Mouse (Mus musculus): Measurements from ENCODE around the gene Ppp4r3a.

Gene Ppp4r3a

DNA sequence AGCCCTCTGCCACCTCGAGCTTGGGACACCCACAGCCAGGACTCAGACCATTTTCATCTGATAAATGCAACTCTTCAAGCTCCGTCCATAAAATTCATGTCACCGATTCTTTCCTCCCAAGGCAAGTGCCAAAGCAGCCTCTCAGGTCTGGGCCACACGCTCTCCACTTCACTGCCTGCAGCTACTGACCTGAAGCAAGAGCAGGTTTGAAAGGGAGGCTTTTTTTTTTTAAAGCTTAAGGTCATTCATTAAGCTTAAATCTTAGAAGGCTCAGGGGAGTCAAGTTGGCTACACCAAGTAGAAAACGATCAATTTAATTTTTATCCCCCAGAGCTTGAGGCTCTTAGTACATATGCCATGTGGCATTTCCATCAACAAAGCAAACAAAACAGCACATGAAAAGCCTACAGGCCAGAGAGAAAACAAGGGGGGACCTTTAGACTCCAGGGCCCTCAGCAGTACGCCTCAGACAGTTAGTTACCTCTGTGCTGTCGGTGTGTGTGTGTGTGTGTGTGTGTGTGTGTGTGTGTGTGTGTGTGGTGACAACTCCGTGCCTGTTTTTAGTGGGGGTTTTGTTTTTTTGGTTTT, 70.3 kb downstream of the Ppp4r3a start:
- DNase-seq (ENCODE audit: low read depth) = no peak

DNA sequence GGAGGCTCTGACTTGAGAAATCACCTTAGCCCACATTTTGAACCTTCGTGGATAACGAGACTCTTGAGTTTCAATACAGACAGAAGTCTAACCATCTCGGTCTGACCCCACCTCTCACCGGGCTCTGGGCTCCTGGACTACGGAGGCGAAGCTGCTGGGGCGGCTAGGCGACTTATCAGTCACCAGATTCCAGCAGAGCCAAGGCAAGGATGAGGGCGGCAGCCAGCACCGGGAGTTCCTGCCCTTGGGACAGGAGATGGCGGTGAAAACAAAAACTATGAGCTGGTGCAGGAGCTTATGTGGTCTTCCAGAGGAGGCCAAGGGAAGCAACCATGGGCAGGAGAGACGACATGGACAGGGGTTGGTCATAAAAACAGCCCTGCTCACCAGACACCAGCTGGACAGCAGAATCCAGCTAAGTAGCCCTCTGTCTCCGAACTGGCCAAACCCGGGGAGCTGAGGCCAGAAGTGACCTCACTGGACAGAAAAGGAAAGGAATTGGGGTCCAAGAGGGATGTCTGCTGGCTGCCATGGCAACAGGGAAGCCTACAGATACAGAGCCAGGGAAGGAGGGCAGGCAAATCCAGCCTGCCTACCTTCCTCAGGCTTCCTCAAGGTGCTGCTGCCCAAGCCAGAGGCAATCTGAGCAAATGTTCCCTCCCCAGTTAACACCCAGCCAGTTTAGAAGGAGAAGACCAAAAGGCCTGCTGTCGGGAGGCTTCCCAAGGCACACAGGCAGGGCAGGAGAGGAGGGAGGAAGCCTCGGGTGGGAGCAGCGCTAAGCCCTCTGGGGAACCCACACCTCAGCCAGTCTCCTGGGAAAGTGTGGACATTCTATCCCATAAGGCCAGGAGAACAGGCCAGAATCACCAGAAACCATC, 71.1 kb downstream of the Ppp4r3a start:
- no peak for DNase-seq (ENCODE audit: low read depth)

DNA sequence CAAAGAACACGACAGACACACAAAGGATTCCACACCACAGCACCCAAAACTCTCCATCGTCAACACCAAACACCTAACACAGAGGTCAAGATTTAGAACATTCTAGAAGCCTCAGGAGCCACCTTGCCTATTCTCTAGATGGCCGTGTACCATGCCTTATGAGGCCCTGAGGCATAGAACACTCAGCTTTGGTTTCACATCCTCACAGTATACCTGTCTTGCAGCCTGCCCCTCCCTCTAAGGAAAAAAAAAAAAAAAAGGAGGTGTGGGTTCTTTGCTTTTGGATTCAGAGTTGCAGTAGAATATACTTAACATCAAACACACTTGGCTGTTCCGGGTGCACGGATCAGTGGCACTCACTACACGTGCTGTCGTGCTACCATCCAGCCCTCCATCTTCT, 72.5 kb downstream of the Ppp4r3a start:
- DNase-seq (ENCODE audit: low read depth) = no peak

DNA sequence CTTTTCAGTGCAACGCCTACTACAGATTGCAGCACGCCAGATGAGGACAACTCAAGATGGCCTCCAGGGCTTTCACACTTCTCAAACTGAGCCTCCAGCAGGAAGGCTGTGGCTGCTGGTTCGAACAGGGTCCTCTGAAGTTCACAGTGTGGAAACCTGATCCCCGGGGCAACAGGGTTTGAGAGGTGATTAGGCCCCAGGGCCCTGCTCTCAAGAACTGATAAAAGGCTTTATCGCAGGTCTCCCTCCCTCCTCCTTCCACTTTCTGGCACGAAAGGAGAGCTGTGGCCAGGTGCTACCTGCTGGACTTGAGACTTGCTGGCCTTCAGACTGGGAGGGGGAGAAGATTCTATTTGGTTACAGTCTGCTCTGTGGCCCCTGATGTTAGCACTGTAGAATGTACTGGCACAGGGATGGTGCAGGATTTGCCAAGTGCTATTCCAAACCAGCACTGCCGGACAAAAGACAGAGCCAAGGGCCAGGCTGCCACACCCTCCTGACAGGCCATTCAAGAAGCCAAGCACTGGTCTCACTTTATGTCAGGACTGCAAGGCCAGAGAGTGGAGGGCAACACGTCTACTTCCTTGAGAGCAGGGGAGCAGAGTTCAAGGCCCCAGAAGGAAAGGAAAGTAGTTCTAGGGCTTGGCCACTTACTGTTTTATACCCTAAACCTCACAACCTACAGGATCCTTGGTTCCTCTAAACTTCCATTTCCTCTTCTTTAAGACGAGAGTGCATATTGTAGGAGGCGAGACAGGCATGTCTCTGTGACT, 73.2 kb downstream of the Ppp4r3a start:
- DNase-seq (ENCODE audit: low read depth) = no peak

DNA sequence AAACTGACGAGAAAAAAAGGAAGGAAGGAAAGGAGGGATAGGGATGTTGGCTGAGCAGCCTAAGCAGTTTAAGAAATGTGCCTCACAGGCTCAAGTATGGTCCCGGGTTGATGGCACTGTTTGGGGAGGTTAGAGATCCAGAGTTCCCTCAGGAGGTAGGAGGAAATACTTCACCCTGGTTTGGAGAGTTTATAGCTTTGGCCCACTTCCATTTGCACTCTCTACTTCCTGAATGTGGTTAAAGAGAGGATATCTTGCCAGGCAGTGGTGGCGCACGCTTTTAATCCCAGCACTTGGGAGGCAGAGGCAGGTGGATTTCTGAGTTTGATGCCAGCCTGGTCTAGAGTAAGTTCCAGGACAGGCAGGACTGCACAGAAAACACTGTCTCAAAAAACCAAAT, 74.3 kb downstream of the Ppp4r3a start:
- DNase-seq (ENCODE audit: low read depth) = no peak

DNA sequence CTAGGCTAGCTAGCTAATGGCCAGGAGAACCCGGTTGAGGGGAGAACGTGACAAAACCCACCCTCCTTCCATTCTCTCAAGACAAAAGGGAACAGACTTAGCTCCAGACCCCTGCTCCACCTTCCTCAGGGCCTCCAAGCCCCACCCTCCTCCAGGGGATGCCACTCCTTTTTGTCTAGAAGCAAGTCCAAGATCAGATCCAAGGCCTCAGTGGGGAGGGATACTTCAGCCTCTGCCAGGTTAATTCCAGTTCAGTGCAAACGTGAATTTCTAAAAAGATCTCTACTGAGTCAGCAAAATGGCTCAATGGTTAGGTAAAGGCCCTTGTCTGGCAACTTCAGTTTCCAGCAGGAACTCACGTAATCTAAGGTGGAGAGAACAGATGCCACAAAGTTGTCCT, 74.9 kb downstream of the Ppp4r3a start:
- no peak for DNase-seq (ENCODE audit: low read depth)

DNA sequence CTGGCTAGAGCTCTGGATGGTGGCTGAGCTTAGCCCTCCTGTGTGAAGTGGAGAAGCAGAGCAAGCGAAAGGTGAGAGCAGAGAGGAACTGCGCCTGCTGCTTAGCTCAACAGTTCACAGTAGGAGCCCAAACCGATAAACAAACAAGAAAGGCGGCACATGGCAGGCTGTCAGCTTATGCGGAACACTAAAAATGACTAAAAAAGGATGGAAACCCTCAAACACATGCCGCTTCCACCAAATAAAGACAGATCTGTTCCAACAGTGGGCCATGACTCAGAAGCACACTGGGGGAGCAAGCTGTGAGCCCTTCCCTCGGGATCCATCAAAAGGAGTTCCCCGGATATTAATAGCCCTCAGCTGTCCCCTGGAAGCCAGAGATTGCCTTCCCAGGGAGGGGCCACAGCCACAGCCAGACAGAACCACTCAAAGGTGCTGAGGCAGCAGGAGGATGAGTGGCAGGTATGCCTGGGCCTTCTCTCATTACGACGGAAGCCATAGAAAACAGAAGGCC, 75.5 kb downstream of the Ppp4r3a start:
- DNase-seq (ENCODE audit: low read depth) = peak; percentile 55

DNA sequence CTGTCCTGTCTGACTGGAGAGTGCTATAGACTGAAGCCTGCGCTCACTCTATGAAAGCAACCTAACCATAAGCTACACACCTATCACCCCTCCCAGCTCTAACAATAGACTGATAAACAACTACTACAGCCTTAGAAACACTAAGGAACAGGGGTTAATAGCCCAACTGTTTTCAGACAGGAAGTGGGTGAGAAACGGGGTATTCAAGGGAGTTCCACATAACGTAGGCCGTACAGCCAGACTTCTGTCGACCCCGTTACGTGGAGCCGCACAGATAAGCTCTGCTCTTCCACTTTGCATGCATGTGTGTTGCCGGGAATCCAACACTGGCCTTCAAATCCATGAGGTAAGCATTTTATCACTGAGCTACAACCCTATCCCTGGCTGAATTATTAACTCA, 76.1 kb downstream of the Ppp4r3a start:
- DNase-seq (ENCODE audit: low read depth) = no peak

DNA sequence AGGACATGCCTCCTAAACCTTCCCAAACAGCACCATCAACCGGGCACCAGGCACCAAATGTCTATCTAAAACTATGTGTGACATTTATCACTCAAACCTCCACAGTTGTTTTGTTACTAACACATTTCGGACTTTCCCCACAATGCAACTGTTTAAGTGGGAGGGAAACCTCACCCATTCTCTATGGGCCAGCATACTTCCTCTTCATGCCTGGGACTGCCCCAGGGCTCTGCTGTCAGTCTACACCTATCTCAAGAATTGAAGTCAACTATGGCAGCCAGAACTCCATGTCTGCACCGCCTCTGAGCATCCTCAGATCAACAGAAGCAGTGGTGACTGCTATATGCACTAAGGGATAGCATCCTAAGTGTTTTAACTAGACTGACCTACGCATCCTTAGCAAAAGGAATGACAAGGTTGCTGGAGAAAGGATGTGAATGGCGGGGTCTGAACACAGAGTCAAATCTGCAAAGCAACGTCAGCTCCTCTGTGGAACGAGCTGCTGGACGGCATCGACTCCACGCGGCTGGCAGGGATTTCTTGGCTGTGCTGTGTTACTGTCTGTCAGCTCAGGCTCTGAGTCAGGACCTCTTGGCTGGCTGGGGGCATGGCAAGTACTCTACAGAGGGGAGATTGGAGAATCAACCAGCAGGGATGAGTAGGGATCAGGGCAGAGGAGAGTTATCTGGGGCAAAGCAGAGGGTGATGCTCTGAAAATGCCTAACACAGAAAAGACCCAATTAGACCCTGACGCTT, 77.7 kb downstream of the Ppp4r3a start:
- no peak for DNase-seq (ENCODE audit: low read depth)

DNA sequence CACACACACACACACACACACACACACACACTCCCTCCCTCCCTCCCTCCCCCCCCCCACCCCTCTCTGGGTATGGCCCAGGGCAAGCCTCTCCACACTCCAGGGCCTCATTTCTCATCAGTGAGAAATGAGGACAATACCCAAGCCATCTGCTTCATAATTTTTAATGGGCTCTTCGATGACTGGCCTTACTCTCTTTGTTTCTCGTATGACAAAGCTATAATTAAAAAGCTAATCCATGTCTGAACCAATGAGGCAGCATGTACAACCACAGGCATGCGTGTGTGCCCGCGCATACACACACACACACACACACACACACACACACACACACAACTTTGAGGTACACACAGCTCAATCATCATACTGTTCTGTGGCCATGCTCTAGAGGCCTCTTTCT, 78.5 kb downstream of the Ppp4r3a start:
- no peak for DNase-seq (ENCODE audit: low read depth)

DNA sequence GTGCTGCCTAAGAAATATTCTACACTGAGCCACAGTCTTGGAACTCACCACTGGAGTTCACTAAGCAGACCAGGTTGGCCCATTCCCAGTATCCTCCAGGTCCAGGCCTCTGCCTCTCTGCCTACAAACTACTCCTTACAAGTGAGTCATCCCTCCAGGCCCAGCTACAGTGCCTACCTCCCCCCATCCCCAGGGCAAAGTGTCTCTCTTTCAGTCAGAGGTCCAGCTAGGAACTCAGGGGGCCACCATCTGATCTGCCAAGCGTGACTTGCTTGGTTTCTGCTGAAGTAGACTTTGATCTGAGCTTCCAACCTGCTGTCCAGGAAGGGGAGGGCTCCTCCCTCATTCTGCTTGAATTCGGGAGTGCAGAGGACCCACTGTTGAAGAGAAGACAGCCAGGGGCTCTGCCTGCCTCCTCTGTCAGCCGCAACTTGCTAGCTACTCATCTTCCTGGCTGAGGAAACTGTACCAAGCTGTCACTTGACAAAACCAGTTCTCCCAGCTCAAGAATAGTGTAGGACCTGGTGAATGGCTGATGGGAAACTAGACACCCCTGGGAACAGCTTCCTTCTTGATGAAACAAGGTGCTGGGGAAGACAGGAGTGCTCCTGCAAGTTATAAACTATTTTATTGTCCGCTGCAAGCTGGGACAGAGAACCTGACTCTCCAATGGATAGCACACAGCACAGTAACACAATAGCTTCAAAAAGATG, 80.5 kb downstream of the Ppp4r3a start:
- no peak for DNase-seq (ENCODE audit: low read depth)

DNA sequence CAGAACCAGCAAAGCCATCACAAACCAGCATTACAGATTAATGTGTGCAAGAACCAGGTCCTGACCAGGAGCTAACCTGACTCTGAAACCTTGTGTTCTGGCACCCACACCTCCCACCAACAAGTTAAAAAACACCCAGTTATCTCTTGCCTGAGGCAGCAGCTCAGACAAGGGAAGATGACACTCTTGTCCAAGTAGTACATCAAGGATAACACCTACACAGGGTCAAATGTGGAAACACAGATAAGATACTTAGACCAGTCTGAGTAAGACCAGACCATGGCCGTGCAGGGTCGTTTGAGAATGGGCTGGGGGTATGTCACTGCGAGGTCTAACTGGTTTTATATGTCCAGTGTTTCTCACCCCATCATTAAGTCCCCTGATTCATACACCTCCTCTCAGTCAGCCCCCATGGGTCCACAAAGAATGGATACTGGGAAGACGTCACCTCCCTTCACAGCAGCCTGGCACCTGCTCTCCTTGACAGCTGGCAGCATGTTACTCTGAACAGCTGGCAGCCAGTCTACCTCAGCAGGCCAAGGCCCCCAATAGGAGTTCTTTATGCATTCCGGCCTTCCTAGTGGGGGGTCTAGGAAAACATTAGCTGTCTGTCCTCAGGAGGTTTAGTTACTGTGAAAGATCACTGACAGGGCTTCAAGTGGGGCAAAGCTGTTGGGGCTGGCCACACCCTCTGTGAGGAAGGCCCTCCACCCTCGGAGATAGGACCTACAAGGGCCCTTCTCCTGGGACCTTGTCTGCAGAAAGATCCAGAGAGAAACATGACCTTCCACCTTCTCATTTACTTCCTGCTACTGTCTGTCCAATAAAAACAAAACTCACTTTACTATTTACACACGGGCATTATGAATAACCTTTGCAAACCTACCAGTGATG, 84.2 kb downstream of the Ppp4r3a start:
- DNase-seq (ENCODE audit: low read depth) = no peak

DNA sequence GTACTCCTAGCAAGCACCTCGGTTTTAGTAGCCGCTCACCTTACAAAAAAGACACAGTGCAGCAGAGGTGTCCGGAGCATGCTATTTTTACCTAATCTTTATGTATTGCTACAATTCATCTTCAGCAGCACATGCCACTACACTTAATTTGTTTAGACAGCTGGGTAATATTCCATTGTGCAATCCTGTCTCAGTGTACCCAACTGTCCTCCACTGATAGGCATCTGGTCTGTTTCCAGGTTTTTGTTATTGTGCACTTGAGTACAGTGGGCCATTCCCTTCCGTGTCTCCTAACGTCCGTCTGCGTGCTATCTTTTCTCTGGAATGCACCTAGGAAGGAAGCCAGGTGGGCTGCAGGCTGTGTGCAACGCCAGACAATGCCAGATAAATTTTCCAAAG, 84.9 kb downstream of the Ppp4r3a start:
- no peak for DNase-seq (ENCODE audit: low read depth)

DNA sequence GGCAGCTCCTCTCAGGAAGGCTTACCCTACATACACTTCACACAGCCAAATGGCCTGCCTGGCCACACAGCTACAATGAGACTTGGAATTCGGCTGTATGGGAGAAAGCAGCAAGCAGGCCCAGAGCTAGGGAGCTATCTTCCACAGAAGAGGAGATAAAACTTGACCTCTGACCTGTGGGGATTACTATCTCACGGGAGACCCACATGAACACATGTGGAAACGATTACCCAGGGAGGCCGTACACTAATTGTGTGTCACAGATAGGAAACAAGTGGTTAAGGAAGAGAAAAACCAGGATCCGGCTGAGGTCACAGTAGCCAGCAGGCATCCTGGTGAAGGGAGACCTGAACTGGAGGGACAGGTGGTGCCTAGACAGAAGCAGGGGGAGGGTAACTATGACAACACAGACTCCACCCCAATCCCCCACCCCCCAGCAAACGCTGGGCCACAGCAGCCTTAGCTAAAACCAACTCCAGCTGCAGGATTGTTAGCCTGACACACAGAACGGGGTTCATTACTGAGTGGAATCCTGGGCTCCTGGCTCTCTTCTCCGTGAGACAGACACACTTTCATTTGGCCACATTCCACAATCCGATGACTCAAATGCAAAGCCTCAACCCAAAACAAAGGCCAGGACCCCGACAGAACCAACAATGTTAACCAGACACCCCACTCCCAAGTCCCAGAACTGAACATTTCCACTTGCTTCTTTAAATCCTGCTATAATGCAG, 85.5 kb downstream of the Ppp4r3a start:
- DNase-seq (ENCODE audit: low read depth) = no peak

DNA sequence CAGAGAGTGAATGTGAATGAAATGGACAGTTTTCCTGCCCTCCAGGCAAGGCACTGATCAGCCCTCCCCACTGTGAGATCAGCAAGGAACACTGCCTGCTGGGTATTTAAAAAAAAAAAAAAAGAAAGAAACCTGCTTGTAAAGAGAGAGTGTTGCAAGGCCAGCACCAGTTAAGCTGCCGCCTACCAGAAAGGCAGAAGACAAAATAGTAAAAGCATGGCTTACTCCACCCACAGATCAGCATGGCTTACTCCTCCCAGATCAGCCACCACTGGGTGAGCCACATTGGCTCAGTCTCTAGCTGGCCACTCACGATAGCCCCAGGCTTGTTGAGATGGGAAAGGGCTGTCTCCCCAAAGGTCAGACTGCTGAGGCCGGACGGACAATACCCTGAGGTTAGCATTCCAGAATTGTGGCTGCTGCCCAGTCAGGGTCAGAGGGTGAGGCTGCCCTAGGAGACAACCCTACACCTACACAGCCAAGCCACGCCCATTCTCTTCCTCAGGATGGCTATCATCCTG, 87.1 kb downstream of the Ppp4r3a start:
- no peak for DNase-seq (ENCODE audit: low read depth)

DNA sequence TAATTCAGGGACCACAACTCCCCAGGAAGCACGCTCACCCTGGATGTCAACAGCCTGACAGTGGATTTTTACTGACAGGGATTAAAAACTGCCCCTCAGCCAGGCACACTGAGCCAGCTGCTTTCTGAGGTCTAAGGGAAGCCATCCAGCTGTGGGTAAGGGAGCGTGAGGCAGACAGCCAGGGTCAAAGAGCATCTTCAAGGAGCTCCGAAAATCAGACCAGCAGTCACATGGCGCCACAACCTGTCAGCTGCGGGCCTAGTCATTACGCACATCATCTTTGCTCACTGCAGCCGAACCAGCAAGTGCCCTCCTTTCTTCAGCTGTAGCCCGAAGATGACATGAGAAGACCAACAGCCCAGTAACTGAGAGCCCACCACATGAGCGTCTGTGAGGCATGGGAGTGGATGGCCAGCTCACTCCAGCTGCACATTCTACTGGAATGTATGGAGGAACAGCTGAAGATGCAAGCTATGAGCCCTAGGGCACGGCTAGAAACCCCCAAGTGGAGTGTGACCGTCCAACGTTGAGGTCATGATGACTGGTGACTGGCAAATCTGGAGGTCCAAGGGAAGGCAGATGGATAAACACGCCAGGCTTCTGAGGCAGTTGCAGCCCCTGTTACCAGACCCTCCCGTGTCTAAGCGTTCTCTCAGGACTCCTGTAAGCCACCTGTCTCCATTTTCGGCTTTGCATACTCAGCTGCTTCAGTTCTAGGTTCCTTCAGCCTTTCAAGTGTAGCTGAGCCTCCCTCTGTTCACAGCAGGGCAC, 87.7 kb downstream of the Ppp4r3a start:
- DNase-seq (ENCODE audit: low read depth) = no peak

DNA sequence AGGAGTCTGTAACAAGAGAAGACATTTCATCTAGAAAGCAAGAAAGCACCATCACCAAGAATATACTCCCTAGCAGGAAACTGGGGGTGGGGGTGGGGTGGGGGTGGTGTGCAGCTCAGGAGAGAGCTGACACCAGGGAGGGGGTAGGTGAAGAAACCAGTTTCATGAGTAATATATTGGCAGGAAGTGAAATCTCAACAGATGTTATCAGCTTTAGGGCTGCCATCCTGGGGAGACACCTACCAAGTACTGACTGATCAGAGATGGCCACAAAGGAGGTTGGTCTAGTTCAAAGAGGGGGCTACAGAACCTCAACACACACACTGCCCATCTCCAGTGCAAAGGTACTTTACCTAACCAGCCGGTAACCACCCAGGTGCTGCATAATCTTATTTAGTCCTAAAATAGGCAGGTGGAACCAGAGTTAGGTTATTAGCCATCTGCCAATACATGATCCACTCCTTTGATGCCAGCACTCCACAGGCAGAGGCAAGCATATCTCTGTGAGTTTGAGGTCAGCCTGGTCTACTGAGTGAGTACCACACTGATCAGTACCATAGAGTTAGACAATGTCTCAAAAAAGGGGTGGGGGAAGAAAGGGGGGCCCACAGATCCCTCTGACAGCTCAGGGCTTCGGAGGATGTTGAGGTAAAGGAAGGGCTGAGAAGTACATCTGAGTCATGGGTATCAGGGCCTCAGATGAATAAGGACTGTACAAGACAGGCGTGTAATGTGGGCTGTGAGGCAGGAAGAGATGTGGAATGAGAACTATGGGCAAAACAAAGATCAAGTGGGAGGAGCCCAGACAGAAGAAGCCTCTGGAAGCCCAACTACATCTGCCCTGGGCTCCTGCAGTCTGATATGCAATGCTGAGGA, 89.1 kb downstream of the Ppp4r3a start:
- no peak for DNase-seq (ENCODE audit: low read depth)

DNA sequence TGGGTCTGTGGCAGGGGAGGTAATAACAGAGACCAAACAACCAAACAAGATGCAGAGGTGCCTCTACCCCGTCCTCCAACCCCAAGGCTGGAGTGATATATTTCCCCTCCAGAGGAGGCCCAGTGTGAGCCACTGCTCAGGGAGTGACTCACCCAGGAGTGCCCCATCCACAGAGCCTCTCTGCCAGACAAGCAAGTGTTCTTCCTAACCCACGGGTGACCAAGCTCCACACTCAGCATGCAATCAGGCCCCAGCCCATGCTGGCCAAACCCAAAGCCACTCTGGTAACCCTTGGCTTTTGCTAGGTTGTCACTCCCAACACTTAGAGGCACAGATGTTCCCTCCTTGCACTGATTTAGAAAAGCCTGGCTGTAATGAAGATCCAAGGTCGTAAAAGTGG, 90.4 kb downstream of the Ppp4r3a start:
- DNase-seq (ENCODE audit: low read depth) = no peak
